Mouse (Mus musculus): ENCODE measurements around the gene Hoxd10. TPM values are rescaled to one million over a fixed set of nuclear protein-coding genes. Genes with fewer than 3 reads are reported as not detected.

Gene Hoxd10
- total RNA-seq, 2 experiments from 2014 or later, result not detected

DNA sequence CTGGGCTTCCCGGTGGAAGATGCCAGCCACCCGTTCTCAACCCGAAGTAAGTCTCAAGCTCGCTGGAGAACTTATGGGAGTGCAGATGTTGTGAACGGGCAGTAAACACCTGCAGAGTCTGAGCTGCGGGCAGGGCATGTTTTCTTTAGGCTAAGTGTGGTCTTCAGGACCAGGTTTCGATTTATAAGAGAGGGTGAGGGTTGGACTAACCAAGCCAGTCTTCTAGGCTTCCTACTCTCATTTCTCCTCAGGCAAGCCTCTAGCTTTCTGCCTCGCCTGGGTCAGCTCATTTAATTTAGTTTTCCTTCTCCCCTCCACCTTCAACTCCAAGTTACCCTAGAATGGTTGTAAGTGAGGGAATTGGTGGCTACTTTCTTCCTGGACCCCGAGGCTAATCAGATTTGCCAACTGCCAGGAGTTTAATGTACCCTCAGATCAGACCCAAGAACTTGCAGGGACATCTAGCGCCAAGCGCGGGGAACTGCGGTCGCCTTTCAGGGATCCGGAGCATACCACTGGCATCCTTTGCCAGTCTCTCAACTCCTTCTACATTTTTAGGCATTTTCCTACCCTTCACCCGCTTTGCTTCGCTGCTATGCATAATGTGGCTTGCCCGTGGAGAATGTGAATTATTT lies 28.3 kb upstream of the Hoxd10 start:
- DNase-seq, result peak; percentile 74
- intact Hi-C loops (cut with DNase I), result loop anchor here (2.0 to 5.0 kb wide), 5 partner anchors 363 to 1111 kb away; no protein-coding TSS in a partner anchor

DNA sequence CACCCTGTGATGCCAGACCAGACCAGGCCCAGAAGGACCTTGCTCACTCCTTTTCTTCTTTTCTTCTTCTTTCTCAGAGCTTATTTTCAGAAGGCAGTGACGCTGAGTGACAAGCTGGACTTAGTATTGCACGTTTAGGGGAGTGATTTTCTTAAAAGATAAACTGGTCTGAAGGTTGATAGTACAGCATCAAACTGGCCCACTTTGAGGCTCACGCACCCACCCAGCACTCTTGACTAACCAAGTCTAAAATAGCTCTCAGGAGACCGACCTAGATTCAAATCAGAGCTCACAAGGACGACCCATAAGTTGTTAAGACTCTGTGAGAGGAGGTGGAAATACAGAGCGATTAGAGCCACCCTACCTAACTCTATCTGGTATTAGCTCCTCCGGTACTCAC lies 25.3 kb upstream of the Hoxd10 start:
- intact Hi-C loops (cut with DNase I), result no loop called here
- DNase-seq, result no peak

DNA sequence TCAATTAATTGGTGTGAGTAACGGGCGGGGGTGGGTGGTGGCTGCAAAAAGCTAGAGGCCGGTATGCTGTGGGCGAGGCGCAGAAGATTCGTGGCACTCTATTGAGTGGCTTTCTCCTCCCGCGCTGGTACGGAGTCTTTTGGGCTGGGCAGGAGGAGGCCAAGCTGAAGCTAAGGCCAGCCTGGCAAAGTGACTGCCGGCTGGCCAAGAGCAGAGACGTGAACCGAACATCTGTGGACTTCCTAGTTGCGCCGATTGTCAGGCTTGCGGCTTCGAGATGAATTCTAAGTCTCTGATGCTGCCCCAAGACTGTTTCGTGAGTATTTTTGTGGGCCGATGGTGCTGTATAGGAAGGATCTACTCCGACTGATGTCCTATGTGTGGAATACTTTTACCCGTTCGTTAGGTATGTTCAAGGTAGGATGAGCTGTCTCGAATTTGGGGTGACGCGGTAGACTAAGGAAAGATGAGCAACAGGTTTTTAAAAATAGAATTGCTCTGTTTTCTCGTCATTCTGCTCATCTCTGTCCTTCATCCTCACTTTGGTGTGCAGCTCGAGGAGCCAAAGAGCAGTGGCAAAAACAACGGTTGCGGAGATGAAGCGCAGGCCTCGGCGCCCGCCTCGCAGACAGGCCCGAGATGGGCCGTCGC lies 24.4 kb upstream of the Hoxd10 start:
- intact Hi-C loops (cut with DNase I), result no loop called here
- no peak for DNase-seq

DNA sequence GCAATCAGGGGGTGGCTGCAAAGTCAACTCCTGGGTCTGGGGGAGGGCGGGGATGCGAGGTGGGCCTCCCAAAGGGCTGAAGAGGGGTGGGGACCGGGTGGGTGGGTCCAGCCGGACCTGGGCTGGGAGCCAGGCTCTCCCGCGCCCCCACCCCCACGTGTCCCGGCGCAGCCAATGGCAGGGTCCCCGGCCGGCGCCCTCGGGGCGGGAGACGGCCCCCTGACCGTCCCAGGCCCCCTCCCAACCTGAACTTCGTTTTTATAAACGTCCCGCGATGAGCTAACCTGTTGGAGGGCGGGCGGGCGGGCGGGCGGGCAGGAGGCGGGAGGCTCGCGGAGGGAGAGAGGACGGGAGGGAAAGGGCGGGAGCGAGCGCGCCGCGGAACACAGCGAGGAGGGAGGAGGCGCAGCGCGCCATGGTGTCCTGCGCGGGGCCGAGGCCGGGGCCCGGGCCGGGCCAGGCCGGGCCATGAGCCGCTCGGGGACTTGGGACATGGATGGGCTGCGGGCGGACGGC lies 23.8 kb upstream of the Hoxd10 start, which contains the start of gene Hoxd13:
TSS of gene Hoxd13 (plus strand) at position 469 of the 516 bp plus-strand sequence.
- intact Hi-C loops (cut with DNase I), result no loop called here
- no peak for DNase-seq

DNA sequence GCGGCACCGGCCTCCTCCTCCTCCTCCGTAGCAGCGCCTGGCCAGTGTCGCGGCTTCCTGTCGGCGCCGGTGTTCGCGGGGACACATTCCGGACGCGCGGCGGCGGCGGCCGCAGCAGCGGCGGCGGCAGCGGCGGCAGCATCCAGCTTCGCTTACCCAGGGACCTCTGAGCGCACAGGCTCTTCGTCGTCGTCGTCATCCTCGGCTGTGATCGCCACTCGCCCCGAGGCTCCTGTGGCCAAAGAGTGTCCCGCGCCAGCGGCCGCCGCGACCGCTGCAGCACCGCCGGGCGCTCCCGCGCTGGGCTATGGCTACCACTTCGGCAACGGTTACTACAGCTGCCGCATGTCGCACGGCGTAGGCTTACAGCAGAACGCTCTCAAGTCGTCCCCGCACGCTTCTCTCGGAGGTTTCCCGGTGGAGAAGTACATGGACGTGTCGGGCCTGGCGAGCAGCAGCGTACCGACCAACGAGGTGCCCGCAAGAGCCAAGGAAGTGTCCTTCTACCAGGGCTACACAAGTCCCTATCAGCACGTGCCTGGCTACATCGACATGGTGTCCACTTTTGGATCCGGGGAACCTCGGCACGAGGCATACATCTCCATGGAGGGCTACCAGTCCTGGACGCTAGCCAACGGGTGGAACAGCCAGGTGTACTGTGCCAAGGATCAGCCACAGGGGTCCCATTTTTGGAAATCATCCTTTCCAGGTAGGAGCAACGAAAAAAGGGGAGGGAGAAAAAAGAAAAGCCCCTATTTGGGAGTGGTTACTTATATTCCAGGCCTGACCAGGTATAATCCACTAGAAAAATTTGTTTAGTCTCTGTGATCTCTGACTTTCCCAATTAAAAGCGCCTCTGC lies 23.1 kb upstream of the Hoxd10 start:
- intact Hi-C loops (cut with DNase I), result no loop called here

DNA sequence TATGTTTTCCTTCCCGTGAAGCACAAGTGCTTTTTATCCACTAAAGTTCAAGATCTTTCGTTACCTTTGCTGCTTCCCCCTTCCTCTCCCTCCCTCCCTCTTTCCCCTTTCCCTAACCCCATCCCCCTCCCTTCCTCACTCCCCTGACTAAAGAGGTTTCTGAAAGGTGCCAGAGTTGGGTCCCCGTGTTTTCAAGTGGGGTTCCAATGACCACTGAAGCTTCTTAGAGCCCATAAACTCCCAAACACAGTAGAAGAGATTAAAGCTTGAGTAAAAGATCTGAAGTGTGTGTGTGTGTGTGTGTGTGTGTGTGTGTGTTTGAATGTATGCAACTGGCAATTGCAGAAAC lies 22.5 kb upstream of the Hoxd10 start:
- intact Hi-C loops (cut with DNase I), result no loop called here
- no peak for DNase-seq

More for the DNA sequence above, 23.1 kb upstream of the Hoxd10 start:
- no peak for DNase-seq

DNA sequence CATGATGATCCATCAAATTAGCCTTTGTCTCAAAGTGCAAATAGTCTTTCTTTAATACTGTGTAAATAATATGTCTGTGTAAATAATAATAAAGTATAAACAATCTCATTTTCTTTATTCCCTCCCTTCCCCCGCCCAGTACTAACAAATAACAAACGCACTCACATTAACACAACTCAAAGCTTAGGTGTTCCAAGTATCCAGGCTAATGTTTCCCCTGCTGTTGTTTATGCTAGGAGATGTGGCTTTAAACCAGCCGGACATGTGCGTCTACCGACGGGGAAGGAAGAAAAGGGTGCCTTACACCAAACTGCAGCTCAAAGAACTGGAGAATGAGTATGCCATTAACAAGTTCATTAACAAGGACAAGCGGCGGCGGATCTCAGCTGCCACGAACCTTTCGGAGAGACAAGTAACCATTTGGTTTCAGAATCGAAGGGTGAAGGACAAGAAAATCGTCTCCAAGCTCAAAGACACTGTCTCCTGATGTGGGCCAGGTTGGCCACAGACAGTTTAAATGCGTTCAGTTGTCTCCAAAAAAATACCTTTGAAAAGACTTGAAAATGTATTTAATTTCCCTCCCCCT lies 22.0 kb upstream of the Hoxd10 start:
- DNase-seq, result no peak
- intact Hi-C loops (cut with DNase I), result no loop called here

DNA sequence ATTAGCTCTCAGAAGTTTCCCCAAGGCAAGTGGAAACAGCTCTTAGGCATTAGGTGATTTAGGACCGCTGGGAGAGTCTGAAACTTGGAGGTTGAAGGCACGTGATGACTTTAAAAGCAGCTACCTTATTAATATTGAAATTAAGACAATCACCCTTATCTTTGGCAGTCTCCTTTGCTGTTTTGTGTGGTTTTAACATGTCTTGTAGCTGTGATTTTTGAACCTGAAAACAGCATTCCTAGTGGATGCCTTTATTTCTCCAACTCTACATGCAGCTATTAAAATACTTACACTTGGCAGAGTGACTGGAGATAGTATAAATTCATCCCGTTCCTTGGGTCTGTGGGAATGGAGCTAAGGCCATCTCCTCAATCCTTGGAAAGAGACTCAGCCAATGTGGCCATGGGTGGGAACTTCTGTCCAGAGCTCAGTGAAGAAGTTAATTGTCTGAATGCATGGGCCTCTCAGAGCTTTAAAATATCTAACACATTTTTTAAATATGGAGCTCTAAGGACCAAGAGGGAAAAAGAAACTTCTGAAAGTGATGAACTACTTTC lies 21.0 kb upstream of the Hoxd10 start:
- no peak for DNase-seq
- intact Hi-C loops (cut with DNase I), result no loop called here

DNA sequence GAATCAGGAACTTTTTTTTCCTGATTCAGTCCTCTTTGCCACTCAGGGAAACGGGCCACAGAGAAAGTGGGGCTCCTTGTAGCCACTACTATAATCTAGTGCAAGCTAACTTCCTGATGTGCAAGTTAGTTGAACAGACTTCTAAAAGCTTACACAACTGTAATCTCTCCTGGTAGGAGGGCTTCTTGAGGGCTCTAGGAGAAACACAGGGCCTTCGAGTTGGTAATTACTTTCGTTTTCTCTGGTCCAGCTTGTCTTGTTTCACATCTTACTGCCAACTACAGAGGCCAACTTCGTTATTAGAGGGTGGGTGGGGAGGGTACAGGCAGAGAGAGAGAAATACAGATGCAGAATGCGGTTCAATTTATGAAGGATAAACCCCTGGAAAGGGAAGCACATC lies 19.9 kb upstream of the Hoxd10 start:
- intact Hi-C loops (cut with DNase I), result no loop called here
- DNase-seq, result no peak

DNA sequence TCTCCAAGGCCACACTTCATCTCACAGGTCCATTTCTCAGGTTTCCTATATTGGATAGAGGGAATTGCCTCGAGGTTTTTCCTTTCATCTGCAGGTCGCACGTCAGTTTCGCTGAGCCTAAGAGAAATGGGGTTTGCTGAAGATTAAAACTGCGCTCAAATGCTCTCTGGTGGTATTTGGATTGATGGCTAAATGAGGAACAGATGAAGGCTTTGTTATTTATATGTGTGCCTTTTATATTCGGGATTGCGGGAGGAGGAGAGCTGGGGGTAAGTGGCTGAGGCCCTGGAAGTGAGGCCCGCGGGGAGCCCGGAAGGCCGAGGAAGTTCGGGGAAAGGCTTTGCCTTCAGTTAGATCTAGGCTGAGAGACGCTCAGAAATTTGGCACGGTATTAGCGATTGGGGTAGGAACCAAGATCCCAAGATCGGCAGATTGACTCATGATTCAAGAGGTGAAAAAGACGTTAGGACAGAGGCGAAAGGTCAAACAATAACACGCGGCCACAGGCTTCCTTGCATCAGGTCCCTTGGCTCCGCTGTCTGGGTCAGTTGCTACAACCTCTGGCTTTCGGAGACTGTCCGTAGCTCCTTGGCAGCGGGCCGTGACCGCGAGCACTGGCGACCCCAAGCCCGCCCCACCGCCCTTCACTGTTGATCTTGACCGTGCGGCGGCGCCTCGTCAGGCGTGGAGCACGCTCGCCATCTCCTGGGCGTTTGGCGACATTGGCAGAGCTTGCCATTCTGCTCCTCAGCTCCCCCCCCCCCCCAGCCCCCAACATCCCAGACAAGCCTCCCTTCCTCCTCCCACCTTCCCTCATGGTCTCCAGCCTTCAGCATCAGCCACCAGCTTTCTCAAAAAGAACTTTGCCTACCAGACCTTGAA lies 19.0 kb upstream of the Hoxd10 start:
- DNase-seq, result peak; percentile 78
- intact Hi-C loops (cut with DNase I), result no loop called here

DNA sequence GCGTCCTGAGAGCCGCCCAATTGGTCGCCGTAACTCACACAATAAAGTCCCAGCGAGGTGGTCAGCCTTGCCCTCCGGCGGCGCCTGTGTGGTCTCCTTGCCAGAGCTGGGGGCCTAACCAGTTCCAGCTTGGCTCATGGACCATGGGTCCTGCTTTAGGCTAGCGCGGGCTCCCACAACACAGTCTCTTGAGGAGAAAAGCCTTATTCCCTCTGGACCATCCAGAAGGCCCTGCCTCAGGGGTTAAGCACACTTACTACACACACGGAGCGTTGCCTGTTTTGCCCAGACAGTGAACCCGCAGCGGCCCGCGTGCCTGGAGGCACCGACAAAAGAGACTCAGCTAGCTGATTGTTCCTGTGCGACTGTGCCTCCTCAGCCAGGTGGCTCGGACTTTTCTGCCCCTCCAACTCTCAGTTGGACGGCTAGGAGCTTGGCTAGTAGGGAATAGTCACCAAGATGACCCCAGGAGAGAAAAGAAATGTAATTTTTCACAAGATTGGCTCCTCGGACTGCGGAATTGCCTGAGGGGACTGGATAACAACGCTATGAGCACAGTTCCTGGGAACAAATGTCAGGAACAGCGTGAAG lies 17.8 kb upstream of the Hoxd10 start:
- intact Hi-C loops (cut with DNase I), result no loop called here
- DNase-seq, result no peak

DNA sequence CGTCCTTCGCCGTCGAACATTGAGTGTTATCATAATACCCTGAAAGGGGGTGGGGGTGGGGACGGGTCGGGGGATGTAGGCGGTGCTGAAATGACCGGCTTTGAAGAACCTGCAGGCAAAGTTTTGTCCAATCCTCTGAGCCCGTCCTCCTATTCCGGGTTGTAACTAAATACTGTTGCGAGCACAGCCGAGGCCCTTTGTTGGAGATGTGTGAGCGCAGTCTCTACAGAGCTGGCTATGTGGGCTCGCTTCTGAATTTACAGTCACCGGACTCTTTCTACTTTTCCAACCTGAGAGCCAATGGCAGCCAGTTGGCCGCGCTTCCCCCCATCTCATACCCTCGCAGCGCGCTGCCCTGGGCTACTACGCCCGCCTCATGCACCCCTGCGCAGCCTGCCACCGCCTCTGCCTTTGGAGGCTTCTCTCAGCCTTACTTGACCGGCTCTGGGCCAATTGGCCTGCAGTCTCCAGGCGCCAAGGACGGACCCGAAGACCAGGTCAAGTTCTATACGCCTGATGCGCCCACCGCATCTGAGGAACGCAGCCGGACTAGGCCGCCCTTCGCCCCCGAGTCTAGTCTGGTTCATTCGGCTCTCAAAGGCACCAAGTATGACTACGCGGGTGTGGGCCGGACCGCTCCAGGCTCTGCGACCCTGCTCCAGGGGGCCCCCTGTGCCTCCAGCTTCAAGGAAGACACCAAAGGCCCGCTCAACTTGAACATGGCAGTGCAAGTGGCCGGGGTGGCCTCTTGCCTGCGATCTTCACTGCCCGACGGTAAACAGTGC lies 16.7 kb upstream of the Hoxd10 start, which contains the start of gene Hoxd12:
TSS of gene Hoxd12 (plus strand) at position 133 of the 785 bp plus-strand sequence.
- intact Hi-C loops (cut with DNase I), result no loop called here
- DNase-seq, result no peak

DNA sequence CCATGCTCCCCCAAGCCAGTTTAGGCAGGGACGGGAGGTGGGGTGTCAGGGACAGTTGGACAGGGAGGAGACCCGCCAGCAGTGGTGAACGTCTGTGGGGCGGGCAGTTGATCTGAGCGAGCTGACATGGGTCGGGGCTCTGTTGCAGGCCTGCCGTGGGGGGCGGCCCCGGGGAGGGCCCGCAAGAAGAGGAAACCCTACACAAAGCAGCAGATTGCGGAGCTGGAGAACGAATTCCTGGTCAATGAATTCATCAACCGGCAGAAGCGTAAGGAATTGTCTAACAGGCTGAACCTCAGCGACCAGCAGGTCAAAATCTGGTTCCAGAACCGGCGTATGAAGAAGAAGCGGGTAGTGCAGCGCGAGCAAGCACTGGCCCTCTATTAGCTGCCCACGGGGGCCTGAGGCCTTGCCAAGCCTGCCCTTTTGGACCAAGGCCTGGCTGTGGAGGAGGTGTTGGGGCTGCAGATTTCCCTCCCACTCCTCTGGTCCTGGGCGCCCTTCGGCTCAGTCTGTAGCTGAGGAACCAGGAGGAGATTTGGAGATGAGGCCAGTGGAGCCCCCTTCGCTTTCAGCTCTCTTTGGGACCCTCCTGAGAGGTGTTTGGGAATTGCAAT lies 15.9 kb upstream of the Hoxd10 start:
- DNase-seq, result no peak
- intact Hi-C loops (cut with DNase I), result no loop called here

DNA sequence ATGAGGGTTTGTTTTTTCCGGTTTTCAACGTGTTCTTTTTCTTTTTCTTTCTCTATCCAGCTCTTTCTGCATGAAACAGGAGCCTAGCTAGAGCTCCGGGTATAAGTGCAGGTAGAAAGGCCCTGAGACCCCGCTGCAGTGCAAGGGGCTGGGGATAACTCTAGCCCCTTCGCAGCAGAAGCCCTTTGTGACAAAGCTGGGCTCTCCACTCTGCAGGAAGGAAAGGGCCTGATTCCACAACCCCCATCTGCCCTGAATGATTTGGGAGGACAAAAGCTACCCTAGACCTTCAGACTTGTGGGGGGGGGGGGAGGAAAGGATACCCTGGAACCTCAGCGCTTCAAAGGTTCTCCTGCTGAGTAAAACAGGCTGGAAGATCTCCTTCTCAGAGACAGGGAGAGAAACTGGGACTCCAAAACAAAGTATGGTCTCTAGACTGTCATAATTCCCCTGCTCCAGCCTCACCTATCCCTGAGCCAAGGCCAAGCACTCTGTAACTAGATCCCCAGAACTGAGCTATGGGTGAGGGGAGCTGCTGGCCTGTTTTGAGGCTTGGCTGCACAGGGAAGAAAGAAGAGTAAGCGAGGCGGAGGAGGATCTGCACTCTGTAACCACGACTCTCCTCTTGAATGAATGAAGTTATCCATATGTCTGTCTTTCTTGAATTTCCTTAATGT lies 15.2 kb upstream of the Hoxd10 start:
- DNase-seq, result no peak
- intact Hi-C loops (cut with DNase I), result no loop called here

DNA sequence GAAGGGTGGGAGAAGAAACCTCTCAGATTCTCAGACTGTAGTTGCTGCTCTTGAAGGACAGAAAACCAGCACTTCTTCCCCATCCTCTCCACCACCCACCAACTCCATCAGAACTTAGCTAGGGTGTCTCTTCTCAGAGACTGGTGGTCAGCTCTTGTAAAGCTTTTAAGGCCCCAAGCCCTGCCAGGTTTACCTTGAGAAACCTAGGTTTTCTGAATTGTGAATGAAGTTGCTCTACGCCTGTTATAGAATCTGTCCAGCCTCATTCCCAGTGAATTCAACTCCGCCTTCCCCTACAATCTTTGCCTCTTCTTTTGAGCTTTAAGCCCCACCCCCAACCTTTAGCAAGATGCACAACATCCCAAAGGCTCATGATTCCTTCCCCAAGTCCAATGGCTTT lies 14.6 kb upstream of the Hoxd10 start:
- intact Hi-C loops (cut with DNase I), result no loop called here
- DNase-seq, result no peak

DNA sequence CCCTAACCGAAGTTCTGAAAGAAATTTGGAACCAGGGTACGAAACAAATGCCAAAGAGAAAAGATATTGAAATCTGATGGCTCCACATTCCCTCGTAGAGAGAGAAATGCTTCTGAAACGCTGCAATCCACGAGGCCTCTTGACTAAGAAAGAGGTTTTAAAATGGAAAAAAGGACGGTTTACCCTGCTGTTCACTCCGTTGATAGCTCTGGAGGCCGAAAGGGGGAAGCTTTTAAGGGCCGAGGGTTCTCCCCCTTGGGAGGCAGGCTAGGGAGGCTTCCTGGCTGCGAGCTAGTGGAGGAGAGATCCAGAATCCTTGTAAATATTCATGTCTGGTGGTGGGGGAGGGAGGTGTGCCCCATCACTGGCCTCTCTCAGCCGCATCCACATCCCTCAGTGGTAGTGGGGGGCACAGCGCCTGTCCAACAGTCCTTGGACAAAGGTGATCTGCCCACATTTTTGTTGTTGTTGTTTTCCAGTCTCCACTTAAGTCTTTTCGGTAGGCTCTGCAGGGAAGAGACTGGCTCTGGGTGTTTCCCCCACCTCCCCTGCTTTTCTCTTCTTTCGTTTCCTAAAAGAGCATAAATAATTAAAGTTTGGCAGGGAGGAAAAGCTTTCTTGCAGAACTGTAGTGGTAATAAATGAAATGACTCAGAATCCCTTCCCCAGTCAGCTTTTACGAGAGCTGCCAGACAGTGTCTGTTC lies 12.7 kb upstream of the Hoxd10 start, which contains the start of gene Hoxd11:
TSS of gene Hoxd11 (plus strand) at position 667 of the 705 bp plus-strand sequence.
- intact Hi-C loops (cut with DNase I), result no loop called here
- no peak for DNase-seq

DNA sequence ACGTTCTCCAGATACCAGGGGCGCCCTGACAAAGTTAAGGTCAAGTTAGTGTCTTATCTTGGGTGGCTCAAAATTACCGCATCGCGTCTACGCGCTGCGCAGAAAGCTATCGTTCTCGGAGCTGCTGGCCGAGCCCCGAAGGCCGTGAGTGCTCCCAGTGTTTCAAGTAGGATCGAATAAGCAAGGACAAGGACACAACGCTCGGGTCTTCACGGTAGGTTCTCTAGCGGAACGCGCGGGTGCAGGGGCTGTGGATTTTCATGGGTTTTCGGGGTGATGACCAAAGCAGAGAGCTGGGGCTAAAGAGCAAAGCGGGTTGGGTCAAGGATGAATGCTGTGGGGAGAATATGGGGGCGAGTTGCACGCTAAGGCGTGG lies 12.1 kb upstream of the Hoxd10 start:
- intact Hi-C loops (cut with DNase I), result no loop called here
- DNase-seq, result no peak
